Mouse (Mus musculus) Patski (cell line): Measurements from ENCODE around the gene Derl2. TPM values are rescaled to one million over a fixed set of nuclear protein-coding genes. Genes with fewer than 3 reads are reported as not detected.

Experiments
- ATAC-seq: fragments of 100-300 bp; one replicate; pipeline ENCODE4 v1.8.0; 2021
- CTCF ChIA-PET: fragments of 350-600 bp; sonication (Branson Sonifier 250); formaldehyde crosslinking; loops from one replicate; lab custom pipeline; 2022; ENCODE audit warnings: inconsistent platforms; lab: Charles Lee
- POLR2A ChIA-PET: fragments of 350-600 bp; sonication (Branson Sonifier 250); formaldehyde crosslinking; loops from one replicate; lab custom pipeline; 2022; ENCODE audit warnings: antibody characterized with exemption, inconsistent platforms; lab: Charles Lee
- DNase-seq: peaks from one replicate; pipeline ENCODE4 v3.0.0-alpha.2; 2011; ENCODE audit warnings: low read depth, low spot score
- H3K27me3 ChIP-seq: fragments of 371-371 bp; one replicate; pipeline ENCODE4 v1.5.1; 2021
- CTCF ChIP-seq: fragments of 100-300 bp; IDR thresholded peaks from one replicate; pipeline ENCODE4 v1.5.1; 2021
- in situ Hi-C: fragments of 300-500 bp; cut with MboI; formaldehyde crosslinking; loops from 3 replicates; pipeline ENCODE4 v1.11.1; 2018; ENCODE audit warnings: low pct_unique_long_range_greater_than_20kb, mixed read lengths
- polyA plus RNA-seq: library from polyadenylated mRNA; unstranded; gene quantifications from one replicate; pipeline ENCODE4 v1.2.3, GENCODE M21; 2021

The Derl2 gene
- 35.1 TPM for polyA plus RNA-seq

- in situ Hi-C loops, result loop anchor here (25.0 kb wide), 1 partner anchor 1018 kb away; the partner anchor contains the start of genes Aipl1 and Pimreg
- ChIA-PET POLR2A (interaction anchor here (1.0 to 1.5 kb wide), 2 partner anchors 15 to 25 kb away, joined by 4 to 5 read pairs; partner anchors contain the start of gene Dhx33), CTCF (interaction anchor here (1.3 to 2.0 kb wide), 3 partner anchors 10 to 37 kb away, joined by 3 to 5 read pairs (median 4); partner anchors contain the start of gene C1qbp)
- ATAC-seq, result peak; percentile 100
- DNase-seq, result peak; percentile 97
- TF ChIP-seq CTCF, result no peak
- no peaks in the 10 kb centered on the region for H3K27me3 ChIP-seq
Observed at GRCm38 (mm10) chr11:71019201-71020068, at the start of gene Derl2, which contains the start of gene Mis12. TSS of gene Derl2 (minus strand) at chr11:71019841. TSS of gene Mis12 (plus strand) at chr11:71019611.

DNA sequence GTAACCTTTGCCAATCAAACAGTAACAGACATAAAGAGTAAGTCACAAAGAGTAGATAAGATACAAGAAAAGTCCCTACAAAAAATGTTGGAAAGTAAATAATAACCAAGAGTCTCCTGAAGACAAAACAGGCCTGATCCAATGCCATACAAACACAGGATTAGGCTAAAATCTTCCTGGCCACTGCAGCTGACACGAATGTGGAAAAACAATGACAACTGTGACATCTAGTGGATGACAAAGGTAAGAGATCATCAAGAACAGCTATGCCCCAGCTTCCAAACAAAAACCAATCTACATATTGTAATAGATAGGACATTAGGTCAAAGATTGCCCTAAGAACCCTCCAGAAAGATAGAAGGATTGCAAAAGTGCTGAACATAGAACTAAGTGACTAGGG is 32.9 kb upstream of the Derl2 start:
- POLR2A ChIA-PET, result no interaction called here
- no peak for DNase-seq
- TF ChIP-seq CTCF, result peak; percentile 47
- CTCF ChIA-PET, result no interaction called here
- H3K27me3 ChIP-seq, result no peaks in the 10 kb centered on the region
- in situ Hi-C loops, result no loop called here
- no peak for ATAC-seq

DNA sequence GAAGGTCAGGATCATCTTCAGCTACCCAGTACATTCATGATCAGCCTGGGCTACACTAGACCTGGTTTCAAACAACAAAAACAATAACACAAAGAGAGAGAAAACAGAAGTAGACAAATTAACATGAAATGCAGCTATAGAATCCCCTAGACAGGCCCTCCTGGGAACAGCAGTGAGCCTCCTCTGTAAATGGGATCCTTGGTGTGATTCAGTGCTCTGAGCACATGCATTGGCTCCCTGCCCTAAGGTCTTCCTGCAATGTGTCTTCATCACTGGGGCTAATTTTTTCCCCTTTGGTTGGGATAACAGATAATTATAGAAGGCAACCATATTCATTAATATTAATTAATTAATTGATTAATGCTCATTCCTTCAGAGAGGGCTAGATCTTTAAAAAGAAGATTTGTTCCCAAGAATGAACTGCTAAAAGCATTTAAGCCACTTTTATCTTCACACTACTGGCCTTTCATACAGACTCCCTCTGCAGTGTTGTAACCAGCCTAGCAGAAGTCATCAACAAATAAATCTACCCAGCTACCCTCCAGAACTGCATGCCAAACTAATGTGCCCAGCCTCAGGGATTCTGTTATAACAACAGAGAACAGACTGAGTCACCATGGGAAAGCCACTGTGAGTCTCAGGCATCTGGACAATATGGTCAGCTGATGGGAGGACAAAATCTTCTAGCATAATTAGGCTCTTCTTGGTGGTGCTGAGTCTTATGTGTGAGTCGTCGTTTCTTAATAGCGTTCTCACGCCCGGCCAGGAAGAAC is 20.1 kb upstream of the Derl2 start:
- in situ Hi-C loops, result no loop called here
- ChIA-PET CTCF (interaction anchor here (1.6 kb wide), 1 partner anchor 10 kb away, joined by 5 read pairs; no protein-coding TSS in a partner anchor), POLR2A (no interaction called here)
- ATAC-seq (no peak), DNase-seq (no peak)
- H3K27me3 ChIP-seq, result no peaks in the 10 kb centered on the region
- no peak for TF ChIP-seq CTCF

- no peak for TF ChIP-seq CTCF
- DNase-seq (no peak), ATAC-seq (no peak)
- ChIA-PET POLR2A (no interaction called here), CTCF (no interaction called here)
- in situ Hi-C loops, result no loop called here
- no peaks in the 10 kb centered on the region for H3K27me3 ChIP-seq
Observed at GRCm38 (mm10) chr11:71033163-71033761, 13.6 kb upstream of the Derl2 start, which contains the start of gene 6330403K07Rik. TSS of gene 6330403K07Rik (minus strand) at chr11:71033513.

- DNase-seq (no peak), ATAC-seq (no peak)
- TF ChIP-seq CTCF, result no peak
- POLR2A ChIA-PET, result no interaction called here
- no peaks in the 10 kb centered on the region for H3K27me3 ChIP-seq
- in situ Hi-C loops, result no loop called here
- CTCF ChIA-PET, result no interaction called here
Observed at GRCm38 (mm10) chr11:71032491-71033162, 13.0 kb upstream of the Derl2 start.

DNA sequence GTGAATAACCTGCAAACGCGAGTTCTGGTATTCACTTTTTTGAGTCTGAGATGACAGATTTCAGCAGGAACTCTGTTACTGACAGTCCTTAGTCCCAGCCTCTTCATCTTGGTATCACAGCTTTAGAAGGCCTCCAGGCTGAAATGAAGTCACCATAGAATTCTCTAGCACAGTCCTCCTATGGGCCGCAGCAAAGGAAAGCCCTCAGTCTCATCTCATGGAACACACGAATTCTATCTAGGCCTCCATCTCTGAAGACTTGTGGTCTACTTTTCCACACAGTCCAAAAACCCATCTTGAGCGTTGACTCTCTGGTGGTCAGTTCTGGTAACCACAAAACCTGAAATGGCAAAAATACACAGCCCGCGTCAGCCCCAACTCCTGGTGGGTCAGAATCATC is 12.4 kb upstream of the Derl2 start:
- CTCF ChIA-PET, result no interaction called here
- POLR2A ChIA-PET, result no interaction called here
- no peak for TF ChIP-seq CTCF
- H3K27me3 ChIP-seq, result no peaks in the 10 kb centered on the region
- DNase-seq (no peak), ATAC-seq (no peak)
- in situ Hi-C loops, result no loop called here

GRCm38 (mm10) chr11:71029403-71030118 is 9.9 kb upstream of the Derl2 start:
- ATAC-seq (no peak), DNase-seq (no peak)
- in situ Hi-C loops, result no loop called here
- CTCF ChIA-PET, result interaction anchor here (1.2 to 2.2 kb wide), 2 partner anchors 10 kb away, joined by 5 read pairs; partner anchors contain the start of genes Derl2 and Mis12
- no peak for TF ChIP-seq CTCF
- POLR2A ChIA-PET, result no interaction called here
- no peaks in the 10 kb centered on the region for H3K27me3 ChIP-seq

GRCm38 (mm10) chr11:71028280-71028679 is 8.6 kb upstream of the Derl2 start:
- ChIA-PET POLR2A (no interaction called here), CTCF (no interaction called here)
- ATAC-seq (no peak), DNase-seq (no peak)
- in situ Hi-C loops, result no loop called here
- H3K27me3 ChIP-seq, result no peaks in the 10 kb centered on the region
- no peak for TF ChIP-seq CTCF
